Mouse (Mus musculus) cortical plate, adult 2 months (tissue): Measurements from ENCODE around the gene Shank3.
A peak's percentile ranks its signal among the peaks of the same experiment; 100 is the strongest.

Experiments used
- CTCF ChIP-seq: fragments of 200-500 bp; IDR thresholded peaks from 2 replicates; pipeline ENCODE4 v1.5.1; 2011; ENCODE audit warnings: mild to moderate bottlenecking, control low read depth, low read length; ENCODE audit not compliant: insufficient read depth; ENCODE audit errors: extremely low read depth
- POLR2A ChIP-seq: fragments of 200-500 bp; IDR thresholded peaks from 2 replicates; pipeline ENCODE4 v1.6.1; 2011; ENCODE audit warnings: mild to moderate bottlenecking, low read length, control low read depth; ENCODE audit not compliant: insufficient read depth; ENCODE audit errors: extremely low read depth

- TF ChIP-seq CTCF (peak; percentile 54), POLR2A (no peak)
Measured at GRCm38 (mm10) chr15:89468577-89468976, 30.8 kb upstream of the Shank3 start.
